Mouse (Mus musculus) lung, postnatal 4 days (tissue): ENCODE results near the gene Eif4enif1.
"Not testable (repeated sequence)": the region's sequence is repeated elsewhere in the genome, so short reads cannot be mapped to it uniquely, and the experiment has no call there.

Source experiments
- DNase-seq, 2 experiments: peaks; one replicate each; pipeline ENCODE4 v3.0.0; 2021

Eif4enif1 gene

DNA sequence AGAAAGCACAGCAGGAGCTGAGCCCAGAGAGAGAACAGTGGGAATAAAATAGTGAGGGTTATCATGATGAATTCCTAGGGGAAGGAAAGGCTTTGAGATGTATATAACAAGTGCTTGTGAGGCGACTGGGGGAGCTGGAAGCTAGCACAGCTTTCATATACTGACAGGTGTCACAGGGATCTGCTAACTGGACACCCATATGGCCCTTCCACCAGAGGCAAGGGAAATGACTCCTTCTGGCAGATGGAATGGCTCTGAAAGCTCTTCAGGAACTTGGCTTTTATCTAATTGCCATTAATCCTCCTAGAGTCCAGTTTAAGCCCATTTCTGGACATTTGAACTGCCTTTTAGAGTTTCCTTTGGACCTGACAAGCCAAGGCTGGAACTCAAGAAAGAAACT is 20.2 kb upstream of the Eif4enif1 start:
- DNase-seq, result not testable (repeated sequence)

- DNase-seq, result peak in 1 of 2 experiments; percentile 17
Measured at GRCm38 (mm10) chr11:3182707-3183106, 19.5 kb upstream of the Eif4enif1 start.

- DNase-seq, result no peak
Measured at GRCm38 (mm10) chr11:3193363-3193762, 8.8 kb upstream of the Eif4enif1 start, which contains the start of gene Sfi1. Sfi1 (minus strand) TSS chr11:3193463.

DNA sequence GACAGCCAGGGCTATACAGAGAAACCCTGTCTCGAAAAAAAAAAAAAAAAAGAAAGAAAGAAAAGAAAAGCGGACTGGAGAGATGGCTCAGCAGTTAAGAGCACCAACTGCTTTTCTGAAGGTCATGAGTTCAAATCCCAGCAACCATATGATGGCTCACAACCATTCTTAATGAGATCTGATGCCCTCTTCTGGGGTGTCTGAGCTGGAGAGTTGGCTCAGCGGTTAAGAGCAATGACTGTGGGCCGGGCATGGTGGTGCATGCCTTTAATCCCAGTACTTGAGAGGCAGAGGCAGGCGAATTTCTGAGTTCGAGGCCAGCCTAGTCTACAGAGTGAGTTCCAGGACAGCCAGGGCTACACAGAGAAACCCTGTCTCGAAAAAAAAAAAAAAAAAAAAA is 1.6 kb upstream of the Eif4enif1 start:
- DNase-seq, result not testable (repeated sequence)

DNA sequence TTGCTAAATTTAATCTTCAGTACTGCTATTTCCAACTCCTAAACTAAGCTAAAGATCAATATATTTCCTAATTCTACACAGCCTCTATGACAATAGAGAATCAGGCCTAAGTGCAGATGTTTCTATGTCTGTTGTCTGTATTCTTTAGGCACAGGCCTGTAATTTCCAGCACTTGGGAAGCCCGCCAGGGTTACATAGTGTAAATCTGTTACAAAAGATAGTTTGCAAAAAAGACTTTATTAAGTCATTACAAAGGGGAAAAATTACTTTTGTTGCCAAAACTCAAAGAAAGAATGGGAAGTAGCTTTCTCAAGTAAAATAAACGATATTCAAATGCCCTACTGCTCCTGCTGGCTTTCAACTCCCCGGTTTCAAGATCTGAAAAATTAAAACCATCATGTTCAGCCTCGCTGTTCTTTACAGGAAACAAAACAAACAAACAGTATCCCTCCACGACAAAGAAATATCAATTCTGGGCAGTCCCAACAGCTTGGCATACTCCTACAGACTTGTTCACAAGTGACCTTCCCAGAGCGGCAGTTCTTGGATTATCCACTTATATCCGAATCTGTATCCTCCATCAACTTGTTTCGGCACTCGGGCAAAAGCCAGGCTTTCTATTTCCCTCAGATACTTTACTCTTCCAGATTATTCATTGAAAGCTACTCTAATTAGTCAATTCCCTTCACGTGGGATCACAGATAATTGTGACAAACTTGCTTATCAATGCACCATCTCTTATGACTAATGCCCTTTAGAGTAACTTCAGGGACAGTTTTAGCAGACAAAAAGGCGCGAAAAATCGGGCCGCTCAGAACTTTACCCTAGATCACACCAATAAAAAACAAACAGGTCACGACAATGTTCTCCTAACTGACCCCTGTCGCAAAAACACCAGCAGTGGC is 614 bp upstream of the Eif4enif1 start:
- DNase-seq, result peak; percentile 18 to 29

- DNase-seq, result peak; percentile 61 to 77
Measured at GRCm38 (mm10) chr11:3202781-3203441, 719 bp downstream of the Eif4enif1 start.

DNA sequence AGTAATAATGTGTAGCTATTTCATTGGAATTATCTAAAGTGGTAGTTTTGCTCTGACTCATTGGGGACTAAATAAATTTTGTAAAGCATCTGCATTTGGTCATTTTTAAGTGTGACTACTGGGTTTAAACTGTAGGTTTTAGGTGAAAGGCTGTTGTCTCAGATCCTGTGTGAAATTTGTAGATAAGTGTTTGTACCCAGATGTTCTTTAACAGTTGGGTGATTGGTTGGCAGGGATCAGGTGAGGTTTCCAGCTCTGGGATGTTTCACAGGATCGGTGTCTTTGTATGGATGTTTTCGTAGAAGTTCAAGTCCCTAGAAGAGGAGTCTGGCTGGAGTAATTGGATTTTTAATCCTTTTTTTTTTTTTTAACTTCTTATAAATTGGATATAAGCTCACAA is 1.6 kb downstream of the Eif4enif1 start:
- DNase-seq, result no peak

DNA sequence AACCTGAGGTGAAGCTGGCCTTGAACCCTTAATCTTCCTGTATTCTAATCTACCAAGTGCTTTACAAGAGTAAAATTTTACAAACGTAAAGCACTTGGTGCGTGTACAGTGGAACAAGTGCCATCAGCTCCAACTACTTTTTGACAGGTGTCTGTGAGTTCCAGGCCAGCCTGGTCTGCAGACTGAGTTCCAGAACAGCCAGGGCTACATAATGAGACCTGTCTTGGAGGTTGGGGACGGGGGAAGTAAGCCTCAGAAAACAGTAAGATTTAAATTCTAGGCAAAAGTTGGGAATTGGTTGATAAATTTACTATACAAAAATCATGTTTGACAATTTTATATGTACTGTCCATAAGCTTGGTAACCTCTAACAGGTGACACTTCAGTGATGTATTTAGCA is 3.0 kb downstream of the Eif4enif1 start:
- no peak for DNase-seq

- DNase-seq, result no peak
Measured at GRCm38 (mm10) chr11:3206783-3207182, 4.6 kb downstream of the Eif4enif1 start.

GRCm38 (mm10) chr11:3212526-3212925 is 10.3 kb downstream of the Eif4enif1 start:
- DNase-seq, result no peak

GRCm38 (mm10) chr11:3223105-3223504 is 20.9 kb downstream of the Eif4enif1 start:
- DNase-seq, result no peak

DNA sequence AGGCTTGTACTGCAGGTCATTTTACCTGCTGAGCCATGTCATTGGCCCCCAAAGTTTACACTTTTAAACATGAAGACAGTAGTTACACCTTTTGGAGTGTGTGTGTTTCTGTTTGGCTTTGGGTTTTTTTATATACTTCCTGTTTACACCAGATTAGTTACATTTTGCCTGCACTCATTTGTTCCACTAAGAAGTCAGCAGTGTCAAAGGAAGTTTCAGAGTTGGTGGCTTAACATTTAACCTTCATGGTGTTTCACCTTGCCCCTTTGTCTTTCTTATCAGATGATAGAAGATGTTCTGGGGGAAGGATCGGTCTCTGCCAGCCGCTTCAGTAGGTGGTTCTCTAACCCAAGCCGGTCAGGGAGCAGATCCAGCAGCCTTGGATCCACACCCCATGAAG is 24.9 kb downstream of the Eif4enif1 start:
- DNase-seq, result no peak

- no peak for DNase-seq
Measured at GRCm38 (mm10) chr11:3232248-3232647, 30.1 kb downstream of the Eif4enif1 start.

DNA sequence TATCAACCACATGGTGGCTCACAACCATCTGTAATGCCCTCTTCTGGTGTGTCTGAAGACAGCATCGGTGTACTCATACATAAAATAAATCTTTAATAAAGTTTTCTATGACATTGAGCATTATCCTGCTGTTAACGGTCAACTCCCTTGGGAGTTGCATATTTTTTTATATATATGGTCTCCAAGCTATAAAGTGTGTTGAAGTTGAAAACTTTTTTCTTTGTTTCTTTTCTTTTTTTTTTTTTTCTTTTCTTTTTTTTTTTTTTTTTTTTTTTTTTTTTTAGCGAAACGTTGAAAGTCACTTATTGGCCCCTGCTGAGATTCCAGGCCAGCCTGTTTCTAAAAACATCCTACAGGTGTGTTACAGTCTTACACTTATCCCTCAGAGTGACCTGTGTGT is 31.5 kb downstream of the Eif4enif1 start:
- no peak for DNase-seq

GRCm38 (mm10) chr11:3235277-3235676 is 33.1 kb downstream of the Eif4enif1 start:
- no peak for DNase-seq

DNA sequence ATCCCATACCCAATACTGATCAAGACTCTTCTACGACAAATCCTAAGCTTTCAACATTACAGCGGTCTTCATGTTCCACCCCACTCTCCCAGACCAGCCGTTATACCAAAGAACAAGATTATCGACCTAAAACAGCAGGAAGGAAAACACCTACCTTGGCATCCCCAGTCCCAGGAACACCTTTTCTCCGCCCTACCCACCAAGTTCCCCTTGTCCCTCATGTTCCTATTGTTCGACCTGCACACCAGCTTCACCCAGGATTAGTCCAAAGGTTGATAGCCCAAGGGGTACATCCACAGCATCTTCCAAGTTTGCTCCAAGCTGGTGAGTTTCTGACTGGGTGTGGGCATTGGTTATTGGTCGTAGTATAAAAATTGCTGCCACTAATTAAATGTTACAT is 40.2 kb downstream of the Eif4enif1 start:
- no peak for DNase-seq

DNA sequence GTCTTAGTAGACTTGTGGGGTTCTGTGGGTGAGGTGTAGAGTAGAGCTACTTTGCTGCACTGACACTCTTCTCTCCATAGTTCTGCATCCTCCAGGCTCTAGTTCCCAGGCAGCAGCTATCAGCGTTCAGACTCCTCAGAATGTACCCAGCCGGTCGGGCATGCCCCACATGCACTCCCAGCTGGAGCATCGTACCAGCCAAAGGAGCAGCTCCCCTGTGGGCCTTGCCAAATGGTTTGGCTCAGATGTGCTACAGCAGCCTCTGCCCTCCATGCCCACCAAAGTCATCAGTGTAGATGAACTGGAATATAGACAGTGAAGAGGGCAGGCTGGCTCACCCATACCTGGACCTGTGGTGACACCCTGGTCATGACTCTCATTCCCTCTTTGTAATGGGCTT is 41.6 kb downstream of the Eif4enif1 start:
- DNase-seq, result no peak

DNA sequence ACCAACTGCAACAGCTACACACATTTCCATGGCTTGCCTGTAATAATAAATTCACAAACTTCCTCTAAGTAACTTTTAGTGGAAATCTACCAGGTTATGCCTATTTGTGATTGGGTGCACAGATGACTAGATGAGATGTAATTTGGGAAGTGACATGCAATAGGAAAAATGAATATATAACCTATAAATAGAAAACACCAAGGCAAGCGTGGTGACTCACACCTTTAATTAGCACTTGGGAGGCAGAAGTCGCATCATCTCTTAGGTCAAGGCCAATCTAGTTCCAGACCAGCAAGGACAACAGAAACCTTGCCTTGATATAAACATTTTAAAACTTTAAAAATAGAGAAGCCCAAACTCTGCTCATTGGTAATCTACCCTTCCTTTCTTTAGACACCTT is 45.2 kb downstream of the Eif4enif1 start:
- no peak for DNase-seq

GRCm38 (mm10) chr11:3259537-3259936 is 57.3 kb downstream of the Eif4enif1 start:
- DNase-seq, result no peak

DNA sequence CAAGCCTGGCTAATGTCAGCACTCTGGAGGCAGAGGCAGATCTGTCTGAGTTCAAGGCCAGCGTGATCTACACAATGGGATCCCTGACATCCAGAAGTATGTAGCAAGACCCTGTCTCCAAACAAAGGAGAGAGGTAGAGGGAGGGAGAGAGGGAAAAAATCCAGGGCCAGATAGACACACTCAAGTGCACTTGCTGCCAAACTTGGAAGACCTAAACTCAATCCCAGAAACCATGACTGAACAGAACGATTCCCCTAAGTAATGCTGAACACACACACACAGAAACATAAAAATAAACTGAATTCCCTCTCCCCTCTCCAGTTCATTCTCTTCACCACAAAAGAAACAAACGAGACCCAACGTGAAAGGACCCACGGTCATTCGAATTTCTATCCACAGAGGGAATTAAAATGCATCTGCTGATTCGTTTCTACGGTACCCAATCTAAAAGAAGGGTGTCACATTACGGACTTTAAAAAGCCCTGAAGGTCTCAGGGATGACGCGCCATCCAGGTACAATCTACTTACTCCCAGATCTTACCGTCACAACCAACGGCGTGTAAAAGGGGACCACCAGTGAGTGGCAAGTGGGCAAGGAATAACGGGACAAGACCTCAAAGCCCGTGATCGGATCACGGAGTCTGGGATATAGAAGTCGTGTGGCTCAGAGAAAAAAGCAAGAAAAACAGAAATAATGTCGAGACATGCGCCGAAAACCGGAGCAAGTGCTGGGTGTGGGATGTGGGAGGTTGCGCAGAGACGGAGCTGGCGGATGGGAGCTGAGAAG is 63.3 kb downstream of the Eif4enif1 start:
- no peak for DNase-seq

GRCm38 (mm10) chr11:3266079-3266685 is 64.0 kb downstream of the Eif4enif1 start, which contains the start of gene Drg1:
Drg1 (minus strand) TSS chr11:3266415.
- DNase-seq, result peak; percentile 97 to 98

DNA sequence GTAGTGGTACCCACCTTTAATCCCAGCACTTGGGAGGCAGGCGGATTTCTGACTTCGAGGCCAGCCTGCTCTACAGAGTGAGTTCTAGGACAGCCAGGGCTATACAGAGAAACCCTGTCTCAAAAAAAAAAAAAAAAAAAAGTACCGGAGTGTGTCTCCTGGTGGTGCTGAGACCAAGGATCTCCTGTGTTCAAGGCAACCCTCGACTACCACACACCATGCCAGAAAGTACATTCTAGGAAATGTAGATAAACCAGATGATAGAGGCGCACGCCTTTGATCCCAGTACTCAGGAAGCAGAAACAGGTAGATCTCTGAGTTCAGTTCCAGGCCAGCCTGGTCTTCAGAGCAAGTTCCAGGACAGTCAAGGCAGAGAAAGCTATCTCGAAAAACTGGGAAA is 64.9 kb downstream of the Eif4enif1 start:
- no peak for DNase-seq

- no peak for DNase-seq
Measured at GRCm38 (mm10) chr11:3269241-3269640, 67.0 kb downstream of the Eif4enif1 start.
